Mouse (Mus musculus) cerebellum, adult 9-11 months (tissue): ENCODE data around the gene Tmem106c.
A peak's percentile ranks its signal among the peaks of the same experiment; 100 is the strongest.

Experiments
- DNase-seq: peaks from one replicate; pipeline ENCODE4 v3.0.0; 2022

The Tmem106c gene

GRCm38 (mm10) chr15:97963989-97964835 lies at the start of gene Tmem106c:
Tmem106c (plus strand) TSS chr15:97964200.
- peak; percentile 93 for DNase-seq

GRCm38 (mm10) chr15:97914331-97914747 lies 49.7 kb upstream of the Tmem106c start:
- DNase-seq: no peak

- no peak for DNase-seq
Observed at GRCm38 (mm10) chr15:97917994-97918393, 46.0 kb upstream of the Tmem106c start.

- DNase-seq: no peak
Observed at GRCm38 (mm10) chr15:97919217-97919616, 44.8 kb upstream of the Tmem106c start.

GRCm38 (mm10) chr15:97920306-97920705 lies 43.7 kb upstream of the Tmem106c start:
- DNase-seq: no peak

GRCm38 (mm10) chr15:97921796-97922195 lies 42.2 kb upstream of the Tmem106c start:
- DNase-seq: no peak

- DNase-seq: no peak
Observed at GRCm38 (mm10) chr15:97922421-97922820, 41.6 kb upstream of the Tmem106c start.

GRCm38 (mm10) chr15:97927018-97927417 lies 37.0 kb upstream of the Tmem106c start:
- DNase-seq: no peak

GRCm38 (mm10) chr15:97927821-97928220 lies 36.2 kb upstream of the Tmem106c start:
- no peak for DNase-seq

- DNase-seq: no peak
Observed at GRCm38 (mm10) chr15:97929259-97929824, 34.7 kb upstream of the Tmem106c start.

GRCm38 (mm10) chr15:97932441-97932840 lies 31.6 kb upstream of the Tmem106c start:
- DNase-seq: no peak

- no peak for DNase-seq
Observed at GRCm38 (mm10) chr15:97938580-97938979, 25.4 kb upstream of the Tmem106c start.

- DNase-seq: no peak
Observed at GRCm38 (mm10) chr15:97940088-97940487, 23.9 kb upstream of the Tmem106c start.

- DNase-seq: no peak
Observed at GRCm38 (mm10) chr15:97941306-97941705, 22.7 kb upstream of the Tmem106c start.

- no peak for DNase-seq
Observed at GRCm38 (mm10) chr15:97942538-97942937, 21.5 kb upstream of the Tmem106c start.

GRCm38 (mm10) chr15:97943356-97943755 lies 20.6 kb upstream of the Tmem106c start:
- DNase-seq: no peak

- no peak for DNase-seq
Observed at GRCm38 (mm10) chr15:97944919-97945574, 19.0 kb upstream of the Tmem106c start.

GRCm38 (mm10) chr15:97945656-97946315 lies 18.2 kb upstream of the Tmem106c start:
- DNase-seq: no peak

- DNase-seq: no peak
Observed at GRCm38 (mm10) chr15:97948720-97949119, 15.3 kb upstream of the Tmem106c start.

GRCm38 (mm10) chr15:97949706-97950105 lies 14.3 kb upstream of the Tmem106c start:
- no peak for DNase-seq

- no peak for DNase-seq
Observed at GRCm38 (mm10) chr15:97950240-97950639, 13.8 kb upstream of the Tmem106c start.

GRCm38 (mm10) chr15:97952137-97952888 lies 11.7 kb upstream of the Tmem106c start:
- DNase-seq: peak; percentile 29

- no peak for DNase-seq
Observed at GRCm38 (mm10) chr15:97952889-97953189, 11.2 kb upstream of the Tmem106c start.
